Comparison of ENCODE assay signal across 7 mouse cellular contexts in genomic region chr10:82690494-82690893, GRCm38 (mm10). TPM values are rescaled to one million over a fixed set of nuclear protein-coding genes. Genes with fewer than 3 reads are reported as not detected.
A peak's percentile ranks its signal among the peaks of the same experiment; 100 is the strongest.
DNase-seq lines count a peak whose midpoint lies in the region; ATAC-seq and TF ChIP-seq lines count a peak whose summit lies in the region.

Glt8d2 (minus strand) TSS chr10:82690650.

- H3K4me2 ChIP-seq in forebrain, embryonic 14.5 days (ENCODE audit: low read length): 0 out of 2 replicates have a peak within 1 kb of the TSS, but pooled peaks have one; percentile 25
- peak within 1 kb of the TSS; percentile 46 for H3K4me2 ChIP-seq in heart, postnatal 0 days (ENCODE audit: low read depth, low read length)

- H3K9ac ChIP-seq in forebrain, embryonic 14.5 days (ENCODE audit: low read length): peak within 1 kb of the TSS; percentile 37
- no peak within 1 kb of the TSS; the same call in 1 of the 2 replicates for H3K9ac ChIP-seq in heart, postnatal 0 days (replicated peaks; ENCODE audit: low read depth, low read length)

- H3K27ac ChIP-seq in forebrain, embryonic 14.5 days (ENCODE audit: low read depth, low read length): no peak within 1 kb of the TSS
- peak within 1 kb of the TSS; percentile 45 for H3K27ac ChIP-seq in heart, postnatal 0 days (ENCODE audit: low read depth)

- no peak for TF ChIP-seq CTCF in heart, postnatal 0 days (IDR thresholded peaks at IDR 0.05; ENCODE audit: low read depth)

- H3K9me3 ChIP-seq in forebrain, embryonic 14.5 days (replicated peaks; ENCODE audit: control insufficient read depth, low read length): no peaks in the 10 kb centered on the region
- H3K9me3 ChIP-seq in heart, postnatal 0 days (replicated peaks; ENCODE audit: control insufficient read depth, low read length): no peaks in the 10 kb centered on the region

- DNase-seq in brain, adult 2 months (ENCODE audit: low read depth, low spot score): peak; percentile 81
- DNase-seq in forebrain, embryonic 14.5 days (ENCODE audit: low spot score): peak; percentile 26
- DNase-seq in heart, postnatal 0 days (ENCODE audit: low spot score): peak; percentile 57
- DNase-seq in layer of hippocampus, adult 8-10 months (ENCODE audit: low spot score in 2 of 2): peak in 1 of 2 experiments; percentile 41
- DNase-seq in lung, postnatal 10 days: peak; percentile 69
- DNase-seq in retina, postnatal 1 day: peak; percentile 18
- DNase-seq in thymus, postnatal 36 days: no peak

- WGBS in forebrain, embryonic 14.5 days: 5% methylated on average over 14 of the region's 14 CpGs
- 3% methylated on average over 14 of the region's 14 CpGs for WGBS in heart, postnatal 0 days

- TF ChIP-seq EP300 in heart, postnatal 0 days (IDR thresholded peaks at IDR 0.05; ENCODE audit: low read depth): no peak

- ATAC-seq in forebrain, embryonic 14.5 days: no peak
- peak; percentile 73 for ATAC-seq in heart, postnatal 0 days (ENCODE audit: insufficient read depth, low read depth)

- no peak within 1 kb of the TSS for H3K4me3 ChIP-seq in forebrain, embryonic 14.5 days (ENCODE audit: low read depth, low read length)
- H3K4me3 ChIP-seq in heart, postnatal 0 days (ENCODE audit: low read depth, low read length): peak within 1 kb of the TSS; percentile 2

- no peaks in the 10 kb centered on the region for H3K27me3 ChIP-seq in forebrain, embryonic 14.5 days (replicated peaks; ENCODE audit: control insufficient read depth, insufficient read depth, low read length)
- 0 out of 2 replicates have a peak, but pooled peaks cover 4% of the 10 kb centered on the region for H3K27me3 ChIP-seq in heart, postnatal 0 days (ENCODE audit: control insufficient read depth, insufficient read depth, low read length)

- no peaks in the 10 kb centered on the region for H3K36me3 ChIP-seq in forebrain, embryonic 14.5 days (ENCODE audit: control insufficient read depth, insufficient read depth, low read length)
- H3K36me3 ChIP-seq in heart, postnatal 0 days (replicated peaks; ENCODE audit: control insufficient read depth, insufficient read depth, low read length): no peaks in the 10 kb centered on the region

- H3K4me1 ChIP-seq in forebrain, embryonic 14.5 days (ENCODE audit: control insufficient read depth, insufficient read depth, low read length): no peaks in the 10 kb centered on the region
- peaks cover 3% of the 10 kb centered on the region; the same call in 1 of the 2 replicates for H3K4me1 ChIP-seq in heart, postnatal 0 days (ENCODE audit: control insufficient read depth, insufficient read depth)

RNA-seq across cellular contexts. Expression of gene Glt8d2, which starts in this region (rescaled TPM):
- polyA plus RNA-seq in forebrain, embryonic 14.5 days (2014; fragmentation: Nextera tagmentation; extraction: Ambion mirVana): 2.6 and 4.0 TPM in 2 replicates
- total RNA-seq in heart, postnatal 0 days (2014; rRNA removed; ENCODE audit: low replicate concordance): 6.6 and 9.5 TPM in 2 replicates
- polyA plus RNA-seq in heart, postnatal 0 days (2015; fragmentation: Nextera tagmentation; extraction: Ambion mirVana): 2.8 TPM in 2 replicates
- 10 to 100 TPM; 13.9 to 26.8 (median 18.1) TPM for total RNA-seq in layer of hippocampus, adult 8-10 months (2022)

Comparison
In these comparisons a context has a peak if more than half of its experiments do, and no peak if none do; other contexts are left out.
1. DNase-seq: peak in brain, adult 2 months (single experiment), forebrain, embryonic 14.5 days (single experiment), heart, postnatal 0 days (single experiment), lung, postnatal 10 days (single experiment) and retina, postnatal 1 day (single experiment); none in thymus, postnatal 36 days (0 of 2).